Mouse (Mus musculus) cerebellum, adult 2 months (tissue): Measurements from ENCODE around the gene Slc39a11.

Experiments
- CTCF ChIP-seq: fragments of 200-500 bp; IDR thresholded peaks from 2 replicates; pipeline ENCODE4 v1.5.1; 2011; ENCODE audit warnings: low read depth, mild to moderate bottlenecking, control low read depth, low read length, moderate library complexity, borderline replicate concordance; ENCODE audit not compliant: insufficient read depth
- POLR2A ChIP-seq: fragments of 200-500 bp; IDR thresholded peaks from 2 replicates; pipeline ENCODE4 v1.6.1; 2011; ENCODE audit warnings: low read length, control low read depth, borderline replicate concordance; ENCODE audit not compliant: insufficient read depth

DNA sequence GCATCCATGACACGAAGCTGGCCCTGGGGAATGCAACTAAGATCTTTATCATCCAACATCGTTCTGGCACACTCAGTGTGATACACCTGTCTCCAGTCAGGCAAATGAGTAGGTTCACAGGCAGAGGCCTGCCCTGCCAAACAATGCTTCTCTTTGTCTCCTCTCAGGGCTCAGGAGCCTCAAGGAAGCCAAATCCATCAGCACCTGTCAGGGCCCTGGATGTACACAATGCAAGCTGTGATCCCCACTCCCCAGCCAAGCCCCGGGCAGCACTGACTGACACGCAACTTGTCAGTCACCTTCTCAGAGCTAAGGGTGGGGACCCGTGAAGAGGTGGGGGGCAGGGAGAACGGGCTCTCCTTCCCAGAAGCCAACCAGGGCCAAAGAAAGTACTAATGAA, 417.8 kb downstream of the Slc39a11 start:
- TF ChIP-seq POLR2A (no peak), CTCF (no peak)
